Mouse (Mus musculus) stomach, embryonic 15.5 days (tissue): ENCODE results near the gene Numbl. TPM values are rescaled to one million over a fixed set of nuclear protein-coding genes. Genes with fewer than 3 reads are reported as not detected.

ENCODE experiments used
- ATAC-seq: fragments of 200-750 bp; cut with Nextera tagmentation; 2 replicates; pipeline ENCODE4 v1.8.0; 2017; ENCODE audit warnings: low read depth, moderate number of reproducible peaks, moderate TSS enrichment; ENCODE audit not compliant: insufficient read depth, low FRiP score
- H3K27ac ChIP-seq: fragments of 300-500 bp; sonication (generic); 2 replicates; pipeline ENCODE4 v1.5.1; 2015; ENCODE audit warnings: mild to moderate bottlenecking, inconsistent platforms
- H3K27me3 ChIP-seq: fragments of 300-500 bp; sonication (generic); replicated peaks from 2 replicates; pipeline ENCODE4 v1.6.1; 2015; ENCODE audit warnings: inconsistent platforms
- H3K36me3 ChIP-seq: fragments of 300-500 bp; sonication (generic); 2 replicates; pipeline ENCODE4 v1.6.1; 2015; ENCODE audit warnings: inconsistent platforms
- H3K4me1 ChIP-seq: fragments of 300-500 bp; sonication (generic); 2 replicates; pipeline ENCODE4 v1.6.1; 2015; ENCODE audit warnings: inconsistent platforms
- H3K4me2 ChIP-seq: fragments of 300-500 bp; sonication (generic); 2 replicates; pipeline ENCODE4 v1.6.1; 2015; ENCODE audit warnings: mild to moderate bottlenecking, inconsistent platforms
- H3K4me3 ChIP-seq: fragments of 300-500 bp; sonication (generic); replicated peaks from 2 replicates; pipeline ENCODE4 v1.5.1; 2015; ENCODE audit warnings: inconsistent platforms
- H3K9ac ChIP-seq: fragments of 300-500 bp; sonication (generic); 2 replicates; pipeline ENCODE4 v1.6.1; 2015; ENCODE audit warnings: inconsistent platforms
- H3K9me3 ChIP-seq: fragments of 300-500 bp; sonication (generic); 2 replicates; pipeline ENCODE4 v1.6.1; 2016; ENCODE audit warnings: inconsistent platforms
- WGBS: fragments of 180-500 bp; shearing (Covaris S2); methylation state at CpG from one replicate; pipeline ENCODE4 v1.1.7; 2015; 5-methylcytosine and 5-hydroxymethylcytosine counted together
- polyA plus RNA-seq: library from polyadenylated mRNA; unstranded; fragments of >200 nt; fragmentation: Nextera tagmentation; extraction: Ambion mirVana; gene quantifications from 2 replicates; pipeline ENCODE4 v1.2.1, GENCODE M21; 2015

Numbl gene
- polyA plus RNA-seq, 1 experiment from 2014 or later = 23.4 TPM

DNA sequence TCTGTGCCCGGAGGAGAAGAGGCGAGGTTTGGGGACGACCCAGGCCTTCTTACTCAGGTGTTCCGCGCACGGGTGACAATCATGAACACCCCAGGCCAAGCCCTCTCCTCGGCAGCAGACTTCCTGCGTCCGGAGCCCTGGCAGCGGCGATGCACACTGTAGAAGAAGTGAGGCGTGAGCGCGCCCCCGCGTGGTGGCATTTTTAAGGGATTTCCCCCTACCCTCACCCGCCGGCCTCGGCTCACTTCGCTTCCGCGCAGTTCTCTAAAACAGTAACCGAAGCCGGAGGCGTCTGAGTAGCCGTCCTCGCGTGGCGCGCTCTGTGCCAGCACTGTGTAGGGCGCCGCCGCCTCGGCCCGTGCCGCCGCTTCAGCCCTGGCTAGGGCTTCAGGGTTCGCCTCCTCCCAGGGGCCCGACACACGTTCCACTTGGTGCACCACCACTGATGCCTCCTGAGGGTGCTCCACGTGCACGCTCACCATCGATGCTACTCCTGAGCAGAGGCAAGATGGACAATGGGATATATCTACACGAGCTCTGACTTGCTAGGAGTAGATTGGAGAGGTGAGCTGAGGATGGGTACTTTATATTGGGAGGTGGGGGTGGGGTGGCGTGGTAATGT is 71.2 kb downstream of the Numbl start:
- Histone ChIP-seq H3K27me3 (peaks cover 23% of the 10 kb centered on the region; the same call in 1 of the 2 replicates), H3K9ac (no peak overlapping the region), H3K4me1 (peaks cover 45% of the 10 kb centered on the region), H3K4me2 (peak overlapping the region; percentile 89), H3K9me3 (no peaks in the 10 kb centered on the region), H3K36me3 (peaks cover 8% of the 10 kb centered on the region), H3K4me3 (peak overlapping the region; percentile 71), H3K27ac (peak overlapping the region; percentile 41; the same call in 1 of the 2 replicates)
- 9% methylated on average over 45 of the region's 45 CpGs for WGBS
- ATAC-seq = no peak

- ATAC-seq = no peak
- Histone ChIP-seq H3K4me2 (peak overlapping the region; percentile 89), H3K27ac (peak overlapping the region; percentile 95), H3K9me3 (no peaks in the 10 kb centered on the region), H3K9ac (no peak overlapping the region), H3K4me3 (peak overlapping the region; percentile 71), H3K4me1 (peaks cover 50% of the 10 kb centered on the region), H3K27me3 (peaks cover 27% of the 10 kb centered on the region; the same call in 1 of the 2 replicates), H3K36me3 (peaks cover 8% of the 10 kb centered on the region)
- WGBS = 27% methylated on average over 17 of the region's 17 CpGs
These were observed 71.7 kb downstream of the Numbl start for GRCm38 (mm10) chr7:27329981-27330380.

- under 1% methylated on average over 39 of the region's 39 CpGs for WGBS
- Histone ChIP-seq H3K4me1 (peaks cover 51% of the 10 kb centered on the region), H3K36me3 (peaks cover 8% of the 10 kb centered on the region), H3K9ac (no peak overlapping the region), H3K4me3 (peak overlapping the region; percentile 71), H3K4me2 (peak overlapping the region; percentile 89), H3K27ac (peak overlapping the region; percentile 95), H3K9me3 (no peaks in the 10 kb centered on the region), H3K27me3 (peaks cover 27% of the 10 kb centered on the region; the same call in 1 of the 2 replicates)
- peak; percentile 53 for ATAC-seq
These were observed 72.7 kb downstream of the Numbl start for GRCm38 (mm10) chr7:27330709-27331540.

- H3K4me1 ChIP-seq = peaks cover 54% of the 10 kb centered on the region
- H3K9me3 ChIP-seq = no peaks in the 10 kb centered on the region
- ATAC-seq = no peak
- H3K27ac ChIP-seq = peak overlapping the region; percentile 95
- WGBS = 0% methylated on average over 8 of the region's 8 CpGs
- peak overlapping the region; percentile 85; the same call in 1 of the 2 replicates for H3K9ac ChIP-seq
- peaks cover 32% of the 10 kb centered on the region for H3K27me3 ChIP-seq
- H3K4me3 ChIP-seq = peak overlapping the region; percentile 71
- peak overlapping the region; percentile 89 for H3K4me2 ChIP-seq
- H3K36me3 ChIP-seq = peaks cover 8% of the 10 kb centered on the region
These were observed 73.3 kb downstream of the Numbl start for GRCm38 (mm10) chr7:27331541-27331851.

Other genes starting within 250 kb of the Numbl start
- gene Cyp2a12, start 229.4 kb upstream of the Numbl start, polyA plus RNA-seq = 0.18 TPM in 1 of 2 replicates, not detected in the other
- gene Cyp2f2, start 138.5 kb upstream of the Numbl start, polyA plus RNA-seq = 57.7 and 91.6 TPM in 2 replicates
- not detected in 2 replicates for gene Cyp2t4, start 104.7 kb upstream of the Numbl start, polyA plus RNA-seq
- gene Egln2, start 91.6 kb upstream of the Numbl start, polyA plus RNA-seq = 68.9 and 73.7 TPM in 2 replicates
- gene Rab4b, start 79.5 kb upstream of the Numbl start, polyA plus RNA-seq = 63.5 and 65.3 TPM in 2 replicates
- 0.59 TPM in 1 of 2 replicates, not detected in the other for gene Gm21983, start 77.3 kb upstream of the Numbl start, polyA plus RNA-seq
- gene Mia, start 77.3 kb upstream of the Numbl start, polyA plus RNA-seq = 12.3 and 21.2 TPM in 2 replicates
- gene BC024978, start 62.7 kb upstream of the Numbl start, polyA plus RNA-seq = 3.1 and 3.9 TPM in 2 replicates
- 219 and 224 TPM in 2 replicates for gene Snrpa, start 62.2 kb upstream of the Numbl start, polyA plus RNA-seq
- gene Itpkc, start 29.8 kb upstream of the Numbl start, polyA plus RNA-seq = 8.8 and 9.4 TPM in 2 replicates
- gene Coq8b, start 25.4 kb upstream of the Numbl start, polyA plus RNA-seq = 21.2 and 26.2 TPM in 2 replicates
- gene Ltbp4, start 79.3 kb downstream of the Numbl start, polyA plus RNA-seq = 154 and 161 TPM in 2 replicates
- 38.8 and 43.7 TPM in 2 replicates for gene Shkbp1, start 97.6 kb downstream of the Numbl start, polyA plus RNA-seq
- 0.62 and 1.7 TPM in 2 replicates for gene Gm20479, start 99.0 kb downstream of the Numbl start, polyA plus RNA-seq
- gene Sptbn4, start 189.3 kb downstream of the Numbl start, polyA plus RNA-seq = 0.45 and 0.58 TPM in 2 replicates
- 86.6 and 133 TPM in 2 replicates for gene Blvrb, start 189.5 kb downstream of the Numbl start, polyA plus RNA-seq
- gene Sertad3, start 215.3 kb downstream of the Numbl start, polyA plus RNA-seq = 29.3 and 35.1 TPM in 2 replicates
- 35.3 and 36.7 TPM in 2 replicates for gene Sertad1, start 228.5 kb downstream of the Numbl start, polyA plus RNA-seq
- gene Prx, start 240.9 kb downstream of the Numbl start, polyA plus RNA-seq = 3.1 and 3.5 TPM in 2 replicates